Mouse (Mus musculus): ENCODE results near the gene Lrrc59.
A peak's percentile ranks its signal among the peaks of the same experiment; 100 is the strongest.

The Lrrc59 gene

DNA sequence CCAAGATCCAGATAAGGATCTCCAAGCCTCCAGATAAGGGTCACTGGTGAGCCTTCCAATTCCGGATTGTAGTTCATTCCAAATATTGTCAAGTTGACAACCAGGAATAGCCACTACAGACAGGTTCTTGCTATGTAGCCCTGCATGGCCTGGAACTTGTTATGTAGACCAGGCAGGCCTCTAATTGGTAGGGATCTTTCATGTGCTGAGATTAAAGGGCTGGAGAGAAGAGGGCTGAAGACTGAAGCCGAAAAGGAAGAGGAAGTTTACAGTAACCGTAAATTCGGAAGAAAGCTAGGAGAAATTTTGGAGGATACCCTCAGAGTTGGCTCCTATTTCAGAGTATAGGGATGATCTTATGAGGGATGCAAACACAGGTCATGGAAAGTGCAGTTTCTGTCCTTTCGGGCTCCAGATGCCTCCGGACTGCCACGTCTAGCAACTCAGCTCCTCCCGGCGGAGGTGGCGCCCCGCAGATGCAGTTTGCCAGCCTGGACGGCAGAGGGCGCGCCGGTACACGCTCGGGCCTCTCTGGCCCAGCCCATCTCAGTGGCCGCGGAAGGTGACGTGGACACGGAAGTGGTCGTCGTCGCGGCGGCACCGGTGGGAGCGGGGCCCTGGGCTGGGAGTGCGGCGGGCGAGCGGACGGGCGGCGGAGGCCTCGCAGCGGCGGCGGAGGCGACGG lies at the start of gene Lrrc59:
Gene Lrrc59 (plus strand): TSS at position 569 of the 685 bp plus-strand sequence.
- DNase-seq (ENCODE audit: low read depth, low spot score), result peak; percentile 93

DNA sequence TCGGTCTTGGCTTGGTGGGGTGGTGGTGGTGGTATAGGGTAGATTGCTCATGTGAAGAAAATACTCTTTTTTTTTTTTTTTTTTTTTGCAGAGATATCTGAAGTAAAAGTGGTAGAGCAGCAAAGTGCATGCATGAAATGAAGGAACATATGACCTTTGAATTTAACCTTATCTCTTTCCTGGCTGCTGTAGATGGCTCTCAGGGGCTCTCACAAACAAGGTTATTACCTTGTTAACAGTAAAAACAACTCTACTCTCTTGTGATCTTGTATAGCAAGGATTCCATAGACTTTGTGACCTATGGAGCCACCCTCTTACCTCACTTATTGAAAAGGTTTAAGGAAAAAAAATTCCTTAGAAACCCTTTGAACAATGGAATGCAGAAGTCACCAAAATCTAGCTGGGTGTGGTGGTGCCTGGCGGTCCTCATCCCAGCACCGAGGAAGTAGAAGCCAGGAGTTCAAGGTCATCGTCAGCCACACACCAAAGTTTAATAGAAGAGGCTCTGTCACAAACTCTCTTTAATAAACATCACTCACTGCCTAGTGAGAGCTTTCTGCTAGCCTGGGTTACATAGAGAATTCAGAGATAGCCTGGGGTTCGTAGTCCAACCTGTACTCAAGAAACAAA lies 49.3 kb upstream of the Lrrc59 start:
- no peak for DNase-seq (ENCODE audit: low read depth, low spot score)

DNA sequence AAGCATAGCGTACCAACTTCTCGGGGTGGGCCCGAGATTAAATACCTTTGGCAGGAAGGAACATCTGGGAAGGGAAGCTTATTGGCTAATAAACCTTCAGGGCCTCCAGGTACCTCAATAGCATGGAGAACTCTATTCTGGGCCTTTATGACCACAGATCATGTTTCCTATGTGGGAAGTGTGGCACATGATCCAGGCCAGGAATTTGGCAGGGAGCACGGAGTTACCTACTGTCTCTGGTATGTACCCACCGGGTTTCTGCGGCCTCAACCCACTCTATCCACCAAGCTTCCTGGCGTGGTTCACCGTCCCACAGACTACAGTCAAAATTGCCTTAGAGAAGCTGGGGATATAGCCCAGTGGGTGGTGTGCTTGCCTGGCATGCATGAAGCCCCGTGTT lies 44.5 kb upstream of the Lrrc59 start:
- no peak for DNase-seq (ENCODE audit: low read depth, low spot score)

DNA sequence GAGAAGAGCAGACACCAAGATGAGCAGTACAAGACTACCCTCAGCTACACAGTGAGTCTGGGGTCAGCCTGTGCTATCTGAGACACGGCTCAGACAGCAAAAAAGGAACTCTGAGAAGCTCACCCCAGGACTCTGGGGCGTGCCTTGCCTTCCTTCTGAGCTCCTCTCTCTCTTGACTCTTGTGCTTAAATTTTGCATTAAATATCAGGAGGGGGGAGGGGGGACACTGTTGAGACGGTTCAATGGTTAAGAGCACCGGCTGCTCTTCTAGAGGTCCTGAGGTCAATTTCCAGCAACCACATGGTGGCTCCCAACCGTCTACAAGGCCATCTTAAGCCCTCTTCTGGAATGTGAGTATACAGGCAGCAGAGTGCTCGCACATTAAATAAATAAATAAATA lies 42.1 kb upstream of the Lrrc59 start:
- no peak for DNase-seq (ENCODE audit: low read depth, low spot score)

DNA sequence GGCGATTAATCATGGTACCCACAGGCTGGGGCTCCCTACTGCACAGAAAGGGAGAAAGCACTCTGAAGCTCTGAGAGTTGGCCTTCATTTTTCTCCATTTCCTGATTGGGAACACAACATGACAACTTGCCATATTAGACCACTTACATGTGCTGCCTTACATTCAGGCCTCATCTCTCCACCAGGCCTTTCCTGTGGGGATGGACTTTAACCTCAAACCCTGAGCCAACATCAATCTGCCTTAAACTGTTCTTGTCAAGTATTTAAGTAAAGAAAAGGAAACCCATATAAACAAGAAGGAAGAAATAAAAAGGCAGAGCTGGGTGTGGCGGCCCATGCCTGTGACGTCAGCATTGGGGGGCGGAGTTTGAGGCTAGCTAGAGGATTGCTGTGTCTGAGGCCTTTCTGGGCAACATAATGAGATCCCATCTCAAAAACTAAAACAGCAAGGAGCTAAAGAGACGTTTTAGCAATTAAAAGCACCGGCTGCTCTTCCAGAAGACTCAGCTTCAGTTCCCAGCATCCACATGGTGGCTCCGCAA lies 33.2 kb upstream of the Lrrc59 start:
- DNase-seq (ENCODE audit: low read depth, low spot score), result no peak

DNA sequence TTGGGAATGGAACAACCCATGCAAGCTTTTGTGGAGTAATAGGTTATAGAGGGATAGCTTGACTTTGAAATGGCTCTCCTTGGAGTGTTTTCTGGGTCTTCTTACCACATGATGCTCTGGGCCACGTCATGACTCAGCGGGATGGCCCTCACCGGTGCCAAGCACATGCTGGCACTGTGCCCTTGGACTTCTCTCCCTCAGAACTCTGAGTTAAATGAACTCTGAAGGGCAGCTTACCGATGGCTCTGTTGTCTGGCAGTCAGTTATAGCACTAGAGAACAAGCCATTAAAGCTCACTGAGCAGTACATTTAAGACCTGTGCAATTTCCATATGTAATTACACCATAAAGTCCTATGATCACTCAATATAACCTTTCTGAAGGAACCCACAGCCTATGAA lies 32.2 kb upstream of the Lrrc59 start:
- no peak for DNase-seq (ENCODE audit: low read depth, low spot score)

DNA sequence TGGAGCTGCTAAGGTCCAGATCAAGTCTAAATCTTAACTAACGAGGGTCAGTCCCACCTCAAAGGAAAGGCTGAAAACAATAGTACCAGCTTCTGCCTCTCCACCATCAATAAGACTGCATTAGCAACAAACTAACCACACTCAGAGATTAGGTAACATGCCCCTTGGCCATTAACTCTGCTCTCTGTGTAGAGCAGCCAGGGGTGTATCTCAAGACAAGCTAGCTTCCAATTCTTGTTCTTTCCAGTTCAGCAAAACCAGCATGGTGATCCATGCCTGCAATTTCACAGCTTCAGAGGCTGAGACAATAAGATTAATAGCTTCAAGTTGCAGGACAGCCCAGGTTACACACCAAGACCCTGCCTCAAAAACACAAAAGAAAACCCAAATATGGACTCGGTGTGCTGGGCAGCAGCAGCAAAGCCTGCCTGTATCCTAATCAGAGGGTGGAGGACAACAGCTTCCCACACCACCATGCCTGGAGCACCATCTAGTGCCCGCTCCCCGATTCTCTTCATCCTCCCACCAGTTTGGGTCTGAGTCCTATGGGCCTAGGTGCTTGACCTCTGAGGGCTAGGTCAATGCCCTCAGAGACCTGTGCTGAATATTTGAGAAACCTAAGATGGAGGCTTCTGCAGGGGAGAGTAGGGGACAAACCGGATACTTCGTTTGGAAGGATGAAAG lies 31.0 kb upstream of the Lrrc59 start:
- no peak for DNase-seq (ENCODE audit: low read depth, low spot score)

DNA sequence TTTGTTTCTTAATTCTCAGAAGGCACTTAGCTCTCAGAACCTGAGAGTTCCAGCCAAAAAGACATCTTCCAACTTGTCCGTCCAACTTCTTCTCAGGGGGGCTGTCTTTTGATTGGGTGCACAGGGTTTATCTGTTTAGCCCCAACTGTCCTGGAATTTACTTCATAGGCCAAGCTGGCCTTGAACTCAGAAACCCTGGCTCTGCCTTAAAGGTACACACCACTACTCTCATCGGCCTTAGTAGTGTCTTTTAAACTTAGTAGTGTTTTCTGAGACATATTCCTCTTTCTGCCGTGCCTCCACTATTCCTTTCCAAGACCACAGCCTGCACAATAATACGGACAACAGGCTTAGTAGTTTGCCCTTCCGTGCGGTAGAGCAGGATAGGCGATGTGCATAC lies 29.1 kb upstream of the Lrrc59 start:
- DNase-seq (ENCODE audit: low read depth, low spot score), result no peak

DNA sequence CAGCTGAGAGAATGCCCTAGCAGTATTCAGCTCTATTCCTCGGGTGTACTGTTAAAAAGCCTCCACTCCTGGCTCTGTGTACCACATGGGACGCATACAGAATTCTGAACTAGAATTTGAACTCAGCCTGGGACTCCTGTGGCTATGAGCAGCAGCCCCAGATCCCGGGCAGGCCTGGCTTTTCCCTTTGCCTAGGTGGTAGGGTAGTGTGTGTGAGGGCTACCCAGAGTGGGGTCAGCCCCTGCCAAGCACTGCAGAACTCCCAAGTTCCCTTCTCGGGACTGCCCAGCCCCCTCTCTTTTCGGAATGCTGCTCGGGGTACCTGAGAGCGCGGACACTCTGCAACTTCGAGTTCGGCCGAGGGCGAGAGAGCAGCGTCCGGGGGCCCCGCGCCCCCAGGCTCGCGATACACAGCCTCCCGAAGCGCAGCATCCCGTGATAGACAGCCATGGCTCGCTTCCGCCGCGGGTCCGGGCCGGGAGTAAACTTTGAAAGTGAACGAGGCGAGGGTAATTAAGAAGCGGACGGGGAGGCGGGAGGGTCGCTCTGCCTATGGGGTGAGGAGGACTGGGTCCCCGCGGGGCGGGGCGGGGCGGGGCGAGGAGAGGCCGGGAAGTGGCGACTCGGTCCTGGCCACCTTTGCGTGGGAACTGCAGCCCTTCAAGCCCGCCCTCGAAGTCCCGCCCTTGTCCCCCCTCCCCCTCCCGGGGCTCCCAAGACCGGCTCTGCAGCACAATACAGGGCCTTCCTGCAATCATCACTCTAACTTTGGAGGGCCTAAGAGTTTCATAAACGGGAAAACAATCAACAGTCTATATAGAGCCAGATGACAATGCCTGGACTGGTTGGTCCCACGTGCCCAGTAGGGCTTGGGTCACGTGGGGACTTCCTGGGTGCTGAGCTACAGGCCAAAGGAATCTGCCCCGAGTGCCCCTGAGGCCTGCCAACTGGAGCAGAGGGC lies 28.0 kb upstream of the Lrrc59 start, which contains the start of gene Acsf2:
Gene Acsf2 (minus strand): TSS at position 551 of the 961 bp plus-strand sequence.
- DNase-seq (ENCODE audit: low read depth, low spot score), result peak; percentile 83

DNA sequence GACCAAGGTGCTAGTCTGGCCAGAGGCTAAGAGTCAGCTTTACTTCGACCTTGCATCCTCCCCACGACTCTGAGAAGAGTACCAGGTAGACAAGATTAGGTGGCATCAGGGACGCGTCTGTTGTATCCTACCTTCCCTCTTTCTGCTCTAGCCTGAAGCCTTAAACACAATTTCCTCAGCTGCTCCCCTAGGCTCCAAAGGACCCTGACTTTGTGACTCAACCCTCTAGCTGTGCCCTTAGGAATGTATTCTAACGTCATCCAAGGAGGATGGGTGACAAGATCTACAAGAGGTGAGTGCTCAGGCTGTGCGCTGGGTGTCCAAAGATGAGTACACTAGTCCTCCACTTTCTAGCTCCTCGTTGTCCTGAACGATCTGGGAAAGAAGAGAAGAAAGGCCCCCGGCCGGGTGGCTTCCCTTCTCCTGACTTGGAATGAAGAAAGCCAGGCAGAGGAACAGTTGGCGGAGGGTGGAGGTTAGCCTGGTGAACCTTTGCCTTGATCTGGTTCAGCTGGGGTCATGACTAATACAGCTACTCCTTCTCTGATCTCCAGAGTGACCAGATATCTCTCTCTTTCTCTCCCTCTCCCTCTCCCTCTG lies 27.1 kb upstream of the Lrrc59 start:
- no peak for DNase-seq (ENCODE audit: low read depth, low spot score)

DNA sequence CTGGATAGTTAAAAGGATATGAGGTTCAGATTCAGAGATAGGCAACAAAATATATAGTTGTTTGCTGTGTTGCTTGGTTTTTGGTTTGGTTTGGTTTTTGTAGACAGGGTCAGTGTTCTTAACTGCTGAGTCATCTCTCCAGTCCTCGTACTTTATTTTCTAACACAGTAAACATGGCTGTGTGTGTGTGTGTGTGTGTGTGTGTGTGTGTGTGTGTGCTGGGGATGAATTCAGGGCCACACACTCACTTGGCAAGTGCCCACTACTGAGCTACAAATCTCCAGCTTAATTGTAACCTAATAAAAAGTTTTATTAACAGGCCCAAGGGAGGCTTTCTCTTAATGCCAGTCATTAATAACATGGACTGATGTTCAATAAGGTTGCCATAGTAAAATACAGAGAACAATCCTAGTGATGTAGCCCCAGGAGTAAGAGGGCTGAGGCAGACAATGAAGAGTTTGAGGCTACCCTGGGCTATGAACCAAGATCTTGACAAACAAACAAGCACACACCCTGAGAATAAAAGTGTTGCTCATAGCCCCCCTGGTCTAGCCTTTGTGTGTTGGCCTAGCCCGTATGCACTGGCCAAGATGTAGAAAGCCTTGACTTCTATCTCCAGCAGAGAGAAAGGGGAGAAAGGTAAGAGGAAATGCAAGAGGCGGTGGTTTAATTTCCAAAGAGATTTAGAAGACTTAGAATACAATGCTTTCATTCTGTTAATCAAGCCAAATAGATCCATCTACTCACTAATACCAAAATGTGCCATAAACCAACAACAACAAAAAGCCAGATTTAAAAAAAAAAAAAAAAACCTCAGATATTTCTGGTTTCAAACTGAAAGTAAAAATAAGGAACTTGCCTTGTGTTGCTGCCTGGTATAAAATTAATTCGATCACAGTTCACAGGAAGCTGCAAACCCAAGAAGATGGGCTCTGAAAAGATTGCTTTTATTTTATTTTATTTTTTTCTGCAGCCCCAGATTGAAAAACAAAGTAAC lies 18.5 kb upstream of the Lrrc59 start:
- DNase-seq (ENCODE audit: low read depth, low spot score), result no peak

DNA sequence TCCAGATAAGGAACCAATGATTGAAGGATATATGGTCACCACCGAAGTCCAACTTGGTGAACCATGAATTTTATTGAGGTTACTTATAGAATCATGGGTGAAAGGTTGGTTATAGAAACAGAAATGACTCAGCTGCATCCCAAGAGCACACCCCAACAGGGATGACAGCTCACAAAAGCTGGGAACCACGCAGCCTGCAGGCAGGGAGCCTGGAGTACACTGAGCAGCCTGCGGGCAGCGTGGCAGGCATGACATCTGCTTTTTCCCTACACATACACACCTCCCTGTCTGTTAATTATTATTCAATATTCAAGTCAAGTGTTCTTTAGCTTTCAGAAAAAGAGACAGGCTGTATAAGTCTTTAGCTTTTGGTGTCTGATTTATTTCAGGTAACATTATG lies 15.0 kb upstream of the Lrrc59 start:
- DNase-seq (ENCODE audit: low read depth, low spot score), result no peak

DNA sequence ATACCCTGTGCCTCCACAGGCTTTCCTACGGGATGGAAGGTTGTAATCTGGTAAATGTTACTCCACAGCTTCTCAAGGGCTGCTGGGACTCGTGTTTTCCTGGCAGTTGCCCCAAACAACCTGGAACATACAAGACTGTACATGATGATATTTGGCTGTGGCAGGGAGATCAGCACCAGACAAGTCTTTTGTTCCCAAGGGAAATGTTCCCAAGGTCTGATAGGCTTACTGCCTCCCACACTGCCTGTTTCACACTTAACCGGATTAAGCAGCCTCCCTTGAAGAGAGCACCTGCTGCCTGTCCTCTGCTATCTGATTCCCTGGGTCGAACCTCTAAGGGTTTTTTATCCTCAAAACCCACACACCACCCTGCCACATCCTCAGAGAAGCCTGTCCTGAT lies 14.1 kb upstream of the Lrrc59 start:
- DNase-seq (ENCODE audit: low read depth, low spot score), result no peak

DNA sequence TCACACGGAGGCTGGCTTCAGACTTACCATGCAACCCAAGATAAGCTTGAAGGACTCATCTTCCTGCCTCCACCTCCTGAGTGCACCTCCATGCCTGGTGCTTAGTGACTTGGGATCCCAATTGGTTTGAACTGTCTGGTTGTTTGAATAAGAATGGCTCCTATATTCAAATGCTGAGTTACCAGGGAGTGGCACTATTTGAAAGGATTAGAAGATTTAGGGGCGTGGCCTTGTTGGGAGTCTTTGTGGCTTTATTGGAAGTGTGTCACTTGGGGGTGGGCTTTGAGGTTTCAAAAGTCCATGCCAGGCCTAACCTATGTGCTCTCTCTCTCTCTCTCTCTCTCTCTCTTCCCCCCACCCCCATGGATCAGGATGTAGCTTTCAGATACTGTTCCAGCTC lies 11.9 kb upstream of the Lrrc59 start:
- no peak for DNase-seq (ENCODE audit: low read depth, low spot score)

DNA sequence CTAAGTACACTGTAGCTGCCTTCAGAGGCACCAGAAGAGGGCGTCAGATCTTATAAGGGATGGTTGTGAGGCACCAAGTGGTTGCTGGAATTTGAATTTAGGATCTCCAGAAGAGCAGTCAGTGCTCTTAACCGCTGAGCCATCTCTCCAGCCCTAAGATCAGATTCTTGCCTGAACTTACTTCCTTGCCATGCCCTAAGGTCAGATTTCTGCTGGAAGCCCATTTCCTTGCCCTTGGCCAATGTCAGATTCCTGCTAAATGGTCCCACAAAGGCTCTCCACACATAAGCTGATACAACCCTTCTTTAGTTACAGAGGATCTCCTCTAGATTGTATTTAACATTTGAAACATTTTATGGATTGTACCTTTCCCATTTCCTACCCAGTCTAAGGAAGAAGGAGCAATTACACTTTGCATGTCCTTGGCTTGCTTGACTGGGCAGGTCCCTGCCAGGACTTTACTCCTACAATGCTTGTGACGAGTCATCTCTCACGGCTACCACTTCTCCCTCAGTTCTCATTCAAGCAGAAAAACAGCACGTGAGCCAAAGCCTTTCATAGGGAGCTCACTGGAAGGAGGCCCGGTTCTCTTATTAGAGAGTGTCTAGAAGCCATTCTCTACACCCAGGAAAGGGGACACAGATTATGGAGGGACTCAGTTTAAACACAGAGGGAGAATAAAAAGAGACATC lies 8.7 kb upstream of the Lrrc59 start:
- no peak for DNase-seq (ENCODE audit: low read depth, low spot score)

DNA sequence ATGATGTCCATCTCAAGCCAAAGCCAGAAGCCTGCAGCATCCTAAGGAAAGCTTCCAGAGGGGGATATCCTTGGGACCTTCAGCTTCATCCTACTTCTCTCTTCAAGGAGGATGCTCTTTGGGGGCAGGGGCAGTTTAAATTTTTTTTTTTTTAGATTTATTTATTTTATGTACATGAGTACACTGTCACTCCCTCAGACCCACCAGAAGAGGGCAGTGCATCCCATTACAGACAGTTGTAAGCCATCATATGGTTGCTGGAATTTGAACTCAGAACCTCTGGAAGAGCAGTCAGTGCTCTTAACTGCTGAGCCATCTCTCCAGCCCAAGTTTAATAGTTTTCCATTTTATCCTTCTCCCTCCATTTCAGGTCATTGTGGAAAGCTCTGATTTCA lies 8.1 kb upstream of the Lrrc59 start:
- DNase-seq (ENCODE audit: low read depth, low spot score), result no peak

DNA sequence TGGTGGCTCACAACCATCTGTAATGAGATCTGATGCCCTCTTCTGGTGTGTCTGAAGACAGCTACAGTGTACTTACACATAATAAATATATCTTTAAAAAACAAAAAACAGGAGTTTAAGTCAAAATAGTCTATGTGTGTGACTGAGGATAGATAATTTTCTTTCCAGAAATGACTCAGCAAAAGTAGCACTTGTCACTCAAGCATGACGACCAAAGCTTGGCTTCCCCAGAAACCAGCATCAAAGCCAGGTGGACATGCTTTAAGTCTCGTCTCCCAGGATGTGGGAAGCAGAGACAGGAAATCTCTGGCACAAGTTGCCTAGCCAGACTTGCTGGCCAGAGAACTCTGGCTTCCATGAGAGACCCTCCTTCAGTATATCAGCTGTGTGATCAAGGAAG lies 7.4 kb upstream of the Lrrc59 start:
- DNase-seq (ENCODE audit: low read depth, low spot score), result no peak

DNA sequence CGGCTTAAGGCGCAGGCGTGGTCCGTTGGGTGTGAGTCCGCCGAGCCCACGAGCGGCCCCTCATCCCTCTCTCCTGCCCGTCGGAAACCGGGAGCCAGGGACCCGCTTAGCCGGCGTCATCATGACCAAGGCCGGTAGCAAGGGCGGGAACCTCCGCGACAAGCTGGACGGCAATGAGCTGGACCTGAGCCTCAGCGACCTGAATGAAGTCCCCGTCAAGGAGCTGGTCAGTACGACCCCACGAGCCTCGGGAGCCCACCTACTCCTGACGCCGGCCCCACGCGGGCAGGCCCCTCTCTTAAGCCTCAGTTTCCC lies 274 bp downstream of the Lrrc59 start:
- no peak for DNase-seq (ENCODE audit: low read depth, low spot score)

DNA sequence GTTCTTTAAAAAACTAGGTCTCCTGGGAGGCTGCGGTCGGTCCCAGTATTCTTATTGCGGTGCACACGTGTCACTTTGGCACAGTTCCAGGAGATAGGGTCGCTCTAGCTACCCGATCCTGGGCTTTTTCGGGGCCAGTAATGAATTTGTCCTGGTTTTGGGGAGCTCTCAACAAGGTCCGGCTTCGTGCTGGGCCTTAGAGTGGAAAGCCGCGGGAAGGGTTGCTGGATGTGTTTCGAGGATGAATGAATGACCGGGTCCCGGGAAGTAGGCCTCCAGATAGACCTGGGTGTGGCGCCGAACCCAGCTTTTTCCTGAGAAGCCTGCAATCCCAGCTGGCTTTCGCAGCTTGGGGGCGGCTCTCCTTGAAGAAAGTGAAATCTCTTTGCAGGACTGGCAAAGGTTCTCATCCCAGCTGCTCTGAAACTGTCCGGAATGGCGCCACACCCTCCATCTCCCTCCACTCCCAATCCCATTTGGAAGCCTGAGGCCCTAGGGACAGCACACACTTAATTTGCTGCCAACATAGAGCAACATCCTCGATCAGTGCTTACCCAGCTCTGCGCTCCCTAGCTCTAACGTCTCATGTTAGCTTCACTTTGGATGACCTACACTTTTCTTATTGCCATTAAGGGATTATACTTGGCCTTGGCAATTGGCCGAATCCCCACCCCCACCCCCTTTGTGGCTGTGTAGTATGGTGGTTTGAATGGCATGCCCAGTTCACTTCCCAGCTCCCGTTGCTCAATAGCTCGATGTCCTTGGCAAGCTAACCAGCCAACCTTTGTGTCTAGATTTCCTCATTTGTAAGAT lies 838 bp downstream of the Lrrc59 start:
- peak; percentile 24 for DNase-seq (ENCODE audit: low read depth, low spot score)
